In genomic region chr6:30107456-30107855, GRCm38 (mm10) we compare ENCODE assay signal across 21 mouse cellular contexts. TPM values are rescaled to one million over a fixed set of nuclear protein-coding genes. Genes with fewer than 3 reads are reported as not detected.
DNase-seq lines count a peak whose midpoint lies in the region; TF ChIP-seq lines count a peak whose summit lies in the region.
"Had no signal": no experiment of that assay in that cellular context is flagged by ENCODE, and none has a peak within 500 bp of the region (broad histone marks: within the 10 kb centered on the region; RNA-seq: fewer than 3 reads in every experiment).

No protein-coding gene starts in this region.

- H3K4me3 ChIP-seq in embryonic fibroblast, embryonic 13.5 days (ENCODE audit: insufficient read depth, low read length) = no peak overlapping the region
- H3K4me3 ChIP-seq: embryonic facial prominence, embryonic 13.5 days; forebrain, embryonic 13.5 days; gastrocnemius, adult 2 months; heart, embryonic 10.5 days; hindbrain, embryonic 13.5 days had no signal

- TF ChIP-seq CTCF in embryonic fibroblast, embryonic 13.5 days (IDR thresholded peaks at IDR 0.05; ENCODE audit: borderline replicate concordance, insufficient read depth, low read length) = no peak

- H3K27ac ChIP-seq in embryonic fibroblast, embryonic 13.5 days (ENCODE audit: insufficient read depth, low read length) = peak overlapping the region; percentile 99
- H3K27ac ChIP-seq: embryonic facial prominence, embryonic 13.5 days; forebrain, embryonic 13.5 days; gastrocnemius, adult 2 months; heart, embryonic 10.5 days; hindbrain, embryonic 13.5 days; hindbrain, postnatal 0 days had no signal

- peaks cover 3% of the 10 kb centered on the region for H3K4me1 ChIP-seq in embryonic fibroblast, embryonic 13.5 days (ENCODE audit: control insufficient read depth, insufficient read depth, low read length)
- H3K4me1 ChIP-seq: embryonic facial prominence, embryonic 13.5 days; forebrain, embryonic 13.5 days; heart, embryonic 10.5 days; hindbrain, embryonic 13.5 days had no signal

- DNase-seq in adrenal gland, adult 8-10 months = peak; percentile 60
- DNase-seq in adrenal gland, postnatal 4 days (ENCODE audit: low spot score in 2 of 2) = no peak
- DNase-seq in 416B (ENCODE audit: low read depth) (peak; percentile 54), adipocyte (ENCODE audit: low spot score) (peak; percentile 71)
- DNase-seq in cerebellum, adult 9-10 months = no peak
- no peak for DNase-seq in gastrocnemius, postnatal 25 days
- DNase-seq in kidney, postnatal 36 days = no peak
- DNase-seq: cerebellum, adult 11 months; cerebellum, adult 9-11 months; cerebellum, postnatal 36 days; gastrocnemius, adult 2 months; gastrocnemius, postnatal 36 days; heart, adult 18-20 months; heart, postnatal 10 days; kidney, adult 11 months had no signal

- no peak for TF ChIP-seq POLR2A in embryonic fibroblast, embryonic 13.5 days (IDR thresholded peaks at IDR 0.05; ENCODE audit: low read depth, low read length)

RNA-seq across cellular contexts. Expression of gene Nrf1, which starts 59.7 kb away (rescaled TPM):
- total RNA-seq in adrenal gland, adult 8-10 months (2022) = 10 to 100 TPM; 22.4 to 35.5 (median 27.2) TPM
- 10 to 100 TPM; 31.3 to 34.2 TPM for total RNA-seq in adrenal gland, postnatal 4 days (2021)
- polyA plus RNA-seq in embryonic fibroblast, embryonic 13.5 days (2011; ENCODE audit: insufficient read length, low read depth, missing spikeins) = 20.1 and 33.1 TPM in 2 replicates
- total RNA-seq in gastrocnemius, postnatal 25 days (2021) = 10 to 100 TPM in 1 of 2 experiments, 1 to 10 TPM in 1; 9.0 to 11.6 TPM

Comparison
In these comparisons a context has a peak if more than half of its experiments do, and no peak if none do; other contexts are left out.
1. DNase-seq: peak in adrenal gland, adult 8-10 months (single experiment), 416B (single experiment) and adipocyte (single experiment); none in adrenal gland, postnatal 4 days (0 of 2), cerebellum, adult 9-10 months (single experiment), gastrocnemius, postnatal 25 days (single experiment) and kidney, postnatal 36 days (0 of 2).